Mouse (Mus musculus) thymus, adult 2 months (tissue): ENCODE data around the gene Lypla2.

Experiments used
- CTCF ChIP-seq: fragments of 200-500 bp; IDR thresholded peaks from 2 replicates; pipeline ENCODE4 v1.5.1; 2012; ENCODE audit warnings: mild to moderate bottlenecking, control low read depth, low read length, moderate library complexity, borderline replicate concordance; ENCODE audit not compliant: control insufficient read depth, poor library complexity, insufficient read depth; ENCODE audit errors: extremely low read depth
- POLR2A ChIP-seq: fragments of 200-500 bp; IDR thresholded peaks from 2 replicates; pipeline ENCODE4 v1.6.1; 2012; ENCODE audit warnings: mild to moderate bottlenecking, low read length, control low read depth, moderate library complexity; ENCODE audit not compliant: control insufficient read depth, poor library complexity, insufficient read depth; ENCODE audit errors: extremely low read depth

GRCm38 (mm10) chr4:135972556-135972906 lies at the start of gene Lypla2:
- TF ChIP-seq CTCF (no peak), POLR2A (peak; percentile 55; the same call in 1 of the 2 replicates)
